Mouse (Mus musculus) heart, adult 9 months (tissue): ENCODE results near the gene Yif1b.
"Not testable (repeated sequence)": the region's sequence is repeated elsewhere in the genome, so short reads cannot be mapped to it uniquely, and the experiment has no call there.

ENCODE experiments used
- DNase-seq, 2 experiments: peaks; one replicate each; pipeline ENCODE4 v3.0.0; 2022; ENCODE audit warnings: low spot score in 2 of 2

Gene Yif1b

DNA sequence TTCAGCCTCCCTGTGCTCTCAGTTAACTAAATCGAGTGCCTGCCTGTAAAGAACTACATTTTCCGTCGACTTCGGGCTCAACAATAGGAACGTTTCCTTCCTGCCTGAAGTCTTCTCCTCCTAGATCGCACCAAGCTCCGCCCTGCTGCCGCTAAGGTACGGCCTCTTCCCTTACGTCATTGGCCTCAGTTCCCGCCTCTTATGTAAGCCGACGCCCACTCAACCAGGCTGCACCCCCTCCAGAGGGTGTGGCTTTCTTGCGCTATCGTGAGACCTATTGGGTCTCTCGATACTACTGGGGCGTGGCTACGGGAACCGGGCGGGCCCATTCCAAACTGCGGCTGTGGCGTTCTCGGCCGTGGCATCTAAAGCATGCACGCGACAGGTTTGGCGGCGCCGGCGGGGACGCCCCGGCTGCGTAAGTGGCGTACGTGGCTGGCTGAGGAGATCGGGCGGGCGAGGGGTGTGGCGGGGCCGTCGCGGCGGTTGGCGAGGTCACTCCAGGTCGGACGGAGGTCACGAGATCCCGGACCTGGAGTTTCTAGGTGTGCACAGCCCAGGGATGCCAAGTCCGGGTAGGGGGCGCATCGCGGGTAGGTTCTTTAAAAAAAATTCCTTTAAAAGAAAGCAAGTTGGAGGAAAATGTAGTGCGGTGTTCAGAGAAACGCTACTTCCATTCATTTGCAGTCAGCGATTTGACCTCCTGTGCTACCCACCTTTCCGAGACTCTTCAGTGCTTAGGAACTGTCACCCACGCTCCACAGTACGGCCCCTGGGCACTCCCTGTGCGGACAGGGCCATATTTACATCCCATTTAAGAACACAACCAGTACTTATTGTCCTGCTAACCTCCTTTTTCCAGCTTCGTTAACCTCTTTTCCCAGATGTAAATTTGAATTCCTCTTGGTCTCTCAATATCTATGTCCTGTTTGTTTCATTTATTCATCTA, at the start of gene Yif1b:
TSS of gene Yif1b (plus strand) at position 311 of the 949 bp plus-strand sequence.
- peak; percentile 98 for DNase-seq

GRCm38 (mm10) chr7:29194230-29194629, 43.9 kb upstream of the Yif1b start:
- DNase-seq = not testable (repeated sequence)

GRCm38 (mm10) chr7:29202577-29202976, 35.6 kb upstream of the Yif1b start:
- no peak for DNase-seq

GRCm38 (mm10) chr7:29211013-29211412, 27.1 kb upstream of the Yif1b start:
- DNase-seq = not testable (repeated sequence)

GRCm38 (mm10) chr7:29211415-29212198, 26.5 kb upstream of the Yif1b start:
- peak; percentile 91 to 93 for DNase-seq

GRCm38 (mm10) chr7:29212199-29212765, 25.8 kb upstream of the Yif1b start:
- DNase-seq = no peak

- DNase-seq = not testable (repeated sequence)
Observed at GRCm38 (mm10) chr7:29212775-29213560, 25.2 kb upstream of the Yif1b start.

GRCm38 (mm10) chr7:29213675-29214082, 24.4 kb upstream of the Yif1b start, which contains the start of gene Catsperg1:
Gene Catsperg1 (minus strand): TSS chr7:29214035.
- DNase-seq = no peak

- DNase-seq = no peak
Observed at GRCm38 (mm10) chr7:29214236-29214635, 23.9 kb upstream of the Yif1b start.

DNA sequence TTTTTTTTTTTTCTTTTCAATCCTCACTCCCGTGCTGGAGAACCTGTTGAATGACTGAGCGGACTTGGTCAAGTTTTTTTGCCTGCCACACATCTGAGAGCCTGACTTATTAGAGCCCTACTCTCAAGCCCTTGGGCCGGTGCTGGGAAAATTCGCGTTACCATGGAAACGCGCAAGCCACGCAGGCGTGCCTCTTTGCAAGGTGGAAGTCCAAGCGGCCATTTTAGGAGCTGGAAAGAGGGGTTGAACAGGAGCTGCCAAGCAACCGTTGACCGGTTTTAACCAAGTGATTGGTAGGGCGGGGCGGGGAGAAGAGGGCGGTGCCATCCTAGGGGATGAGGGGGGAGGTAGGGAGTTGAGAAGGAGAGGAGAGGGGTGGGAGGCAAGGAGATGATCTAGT, 23.3 kb upstream of the Yif1b start:
- no peak for DNase-seq

- DNase-seq = no peak
Observed at GRCm38 (mm10) chr7:29224756-29225394, 13.3 kb upstream of the Yif1b start.

DNA sequence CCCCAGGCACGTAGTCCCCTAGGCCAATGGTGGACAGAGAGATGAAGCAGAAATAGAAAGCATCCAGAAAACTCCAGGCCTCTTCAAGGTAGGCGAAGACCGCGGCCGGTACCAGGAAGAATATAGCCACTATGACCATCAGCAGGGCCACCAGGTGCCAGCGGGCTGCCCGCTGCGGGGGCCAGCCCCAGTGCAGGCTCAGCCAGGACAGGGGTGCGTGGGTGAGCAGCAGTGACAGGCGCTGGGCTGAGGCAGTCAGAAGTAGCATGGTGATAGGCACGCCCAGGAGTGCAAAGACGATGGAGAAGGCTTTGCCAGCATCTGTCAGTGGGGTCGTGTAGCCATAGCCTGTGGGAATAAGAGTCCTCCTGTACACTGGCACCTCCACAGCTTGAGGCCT, 12.6 kb upstream of the Yif1b start:
- DNase-seq = no peak

DNA sequence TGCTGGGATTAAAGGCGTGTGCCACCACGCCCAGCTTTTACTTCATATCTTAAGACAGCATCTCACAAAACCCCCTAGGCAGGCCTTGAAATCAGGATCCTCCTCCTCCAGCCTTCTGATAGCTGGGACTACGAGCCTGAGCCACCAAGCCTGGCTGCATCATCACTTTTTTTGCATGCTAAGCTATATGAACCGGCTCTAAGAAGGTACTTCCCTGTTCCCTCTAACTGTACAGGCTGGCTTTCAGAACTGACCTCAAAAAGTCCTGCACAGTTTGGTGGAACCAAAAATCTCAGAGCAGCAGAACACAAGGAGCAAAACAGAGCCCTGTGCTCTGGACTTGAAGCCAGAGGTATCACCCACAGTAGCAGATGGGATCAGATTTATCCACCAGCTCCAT, 9.9 kb upstream of the Yif1b start:
- DNase-seq = no peak

DNA sequence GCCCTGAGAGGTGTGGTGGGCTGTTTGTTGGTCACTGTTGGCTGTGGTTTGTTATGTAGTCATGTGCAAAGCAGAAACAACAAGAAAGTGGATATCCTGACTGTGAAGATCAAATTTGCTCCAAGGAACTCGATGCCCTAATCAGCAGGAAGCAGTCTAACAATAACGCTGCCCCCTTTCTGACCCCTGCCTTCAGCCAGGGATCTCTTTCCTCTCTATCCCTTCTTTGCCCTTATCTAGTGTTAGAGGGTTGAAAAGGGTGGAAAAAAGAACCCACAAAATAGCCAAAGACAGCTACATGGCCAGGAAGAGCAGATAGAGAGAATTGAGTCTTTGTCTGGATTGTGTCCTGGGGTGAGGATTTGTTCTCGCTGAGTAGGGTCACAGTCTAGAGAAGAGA, 7.6 kb upstream of the Yif1b start:
- no peak for DNase-seq

- no peak for DNase-seq
Observed at GRCm38 (mm10) chr7:29231517-29231916, 6.6 kb upstream of the Yif1b start.

- peak; percentile 66 for DNase-seq
Observed at GRCm38 (mm10) chr7:29232247-29233013, 5.7 kb upstream of the Yif1b start, which contains the start of gene Kcnk6. Gene Kcnk6 (minus strand): TSS chr7:29232515.

DNA sequence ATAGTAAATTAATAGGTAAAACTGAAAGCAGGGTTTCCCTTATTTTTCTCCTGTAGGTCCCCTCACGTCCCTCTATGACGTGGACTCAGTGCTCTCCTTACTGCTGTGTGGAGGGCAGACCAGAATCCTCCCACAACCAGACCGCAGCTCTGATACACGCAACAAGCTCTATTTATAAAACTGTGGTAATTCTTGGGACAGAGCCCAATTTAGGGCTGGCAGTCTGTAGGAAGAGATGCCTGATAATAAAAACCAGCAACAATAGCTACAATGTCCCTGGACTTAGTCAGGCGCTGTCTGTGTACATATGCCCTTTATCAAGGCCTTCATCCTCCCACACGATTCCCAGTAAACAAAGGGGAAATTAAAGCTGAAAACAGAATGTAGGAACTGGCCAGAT, 4.4 kb upstream of the Yif1b start:
- peak; percentile 52 to 69 for DNase-seq

GRCm38 (mm10) chr7:29234661-29235060, 3.5 kb upstream of the Yif1b start:
- no peak for DNase-seq

DNA sequence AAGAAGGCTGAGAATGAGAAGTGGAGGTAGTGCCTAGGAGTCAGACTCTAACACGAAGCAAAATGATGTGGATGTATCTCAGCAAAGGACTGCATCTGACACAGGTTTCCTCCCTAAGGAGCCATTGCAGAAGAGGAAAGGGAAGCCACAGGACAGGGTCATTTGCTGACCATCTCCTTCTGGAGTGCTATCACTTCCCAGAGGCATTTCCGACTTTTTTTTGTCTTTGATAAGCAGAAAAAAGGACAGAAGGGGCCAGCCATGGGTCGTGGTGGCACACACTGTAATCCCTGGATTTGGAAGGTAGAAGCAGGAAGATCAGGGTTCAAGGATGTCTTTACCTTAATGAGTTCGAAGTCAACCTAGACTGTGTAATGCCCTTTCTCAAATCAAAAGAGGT, 1.5 kb upstream of the Yif1b start:
- DNase-seq = no peak

GRCm38 (mm10) chr7:29237596-29237995, 533 bp upstream of the Yif1b start:
- not testable (repeated sequence) for DNase-seq
